Mouse (Mus musculus) kidney, adult 9 months (tissue): ENCODE data around the gene Shroom3.

Source experiments
- DNase-seq: peaks from one replicate; pipeline ENCODE4 v3.0.0; 2022

Shroom3 gene

GRCm38 (mm10) chr5:92986651-92987610 lies 303.7 kb downstream of the Shroom3 start:
- DNase-seq: no peak

GRCm38 (mm10) chr5:92987891-92988768 lies 304.9 kb downstream of the Shroom3 start:
- no peak for DNase-seq

- DNase-seq: peak; percentile 68
Observed at GRCm38 (mm10) chr5:92988769-92989356, 305.6 kb downstream of the Shroom3 start.

GRCm38 (mm10) chr5:92992106-92992505 lies 308.9 kb downstream of the Shroom3 start:
- no peak for DNase-seq

GRCm38 (mm10) chr5:92994309-92994708 lies 311.1 kb downstream of the Shroom3 start:
- DNase-seq: no peak

- no peak for DNase-seq
Observed at GRCm38 (mm10) chr5:92994861-92995260, 311.6 kb downstream of the Shroom3 start.

- DNase-seq: peak; percentile 49
Observed at GRCm38 (mm10) chr5:92997428-92998120, 314.3 kb downstream of the Shroom3 start.

- DNase-seq: no peak
Observed at GRCm38 (mm10) chr5:92998494-92999016, 315.3 kb downstream of the Shroom3 start.

- no peak for DNase-seq
Observed at GRCm38 (mm10) chr5:93000060-93000459, 316.8 kb downstream of the Shroom3 start.

- DNase-seq: peak; percentile 43
Observed at GRCm38 (mm10) chr5:93000774-93001757, 317.8 kb downstream of the Shroom3 start.

- DNase-seq: no peak
Observed at GRCm38 (mm10) chr5:93002615-93003014, 319.4 kb downstream of the Shroom3 start.

- DNase-seq: peak; percentile 84
Observed at GRCm38 (mm10) chr5:93005229-93005814, 322.1 kb downstream of the Shroom3 start.

GRCm38 (mm10) chr5:93005815-93006341 lies 322.6 kb downstream of the Shroom3 start:
- peak; percentile 49 for DNase-seq

GRCm38 (mm10) chr5:93008256-93008655 lies 325.0 kb downstream of the Shroom3 start:
- no peak for DNase-seq
